ENCODE assay signal across 8 mouse cellular contexts in the genomic region with DNA sequence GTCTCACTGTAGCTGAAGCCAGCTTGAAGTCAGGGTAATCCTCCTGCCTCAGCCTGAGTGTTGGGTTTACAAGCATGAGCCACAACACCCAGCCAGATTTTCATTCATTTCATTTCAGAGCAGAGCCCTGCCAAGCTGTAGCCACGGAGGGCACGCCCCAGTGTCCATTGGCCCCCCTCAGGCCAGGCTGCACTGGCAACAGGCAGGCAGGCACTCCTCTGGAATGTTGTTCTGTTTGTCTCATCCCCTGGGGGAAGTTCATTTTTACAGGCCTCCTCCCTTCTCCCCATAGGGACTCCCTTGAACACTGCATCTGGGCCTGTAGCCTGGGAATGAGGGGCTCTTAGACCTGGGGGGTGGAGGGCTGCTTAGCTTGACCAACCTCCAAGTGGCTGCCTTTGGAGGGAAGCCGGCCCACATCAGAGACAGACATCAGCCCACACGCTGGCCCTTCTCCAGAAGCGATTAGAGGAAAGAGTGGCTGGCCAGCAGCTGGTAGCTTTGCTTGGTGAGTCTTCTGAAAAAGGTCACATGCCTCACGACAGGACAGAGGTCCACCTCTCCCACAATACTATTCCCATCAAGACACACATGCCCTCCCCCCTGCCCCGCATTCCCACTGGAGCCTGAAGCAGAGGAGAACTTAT. TPM values are rescaled to one million over a fixed set of nuclear protein-coding genes. Genes with fewer than 3 reads are reported as not detected.
A peak's percentile ranks its signal among the peaks of the same experiment; 100 is the strongest.
DNase-seq lines count a peak whose midpoint lies in the region; ATAC-seq and TF ChIP-seq lines count a peak whose summit lies in the region.

No protein-coding gene starts in this region.

- no peak overlapping the region for H3K4me2 ChIP-seq in liver, postnatal 0 days (ENCODE audit: low read depth, low read length)

- no peaks in the 10 kb centered on the region for H3K27me3 ChIP-seq in liver, postnatal 0 days (ENCODE audit: insufficient read depth, low read length)

- H3K4me1 ChIP-seq in liver, postnatal 0 days (ENCODE audit: insufficient read depth): peaks cover 64% of the 10 kb centered on the region

- peak; percentile 9; the same call in 1 of the 2 replicates for ATAC-seq in liver, postnatal 0 days

- no peak overlapping the region for H3K9ac ChIP-seq in liver, postnatal 0 days (replicated peaks)

- no peaks in the 10 kb centered on the region for H3K36me3 ChIP-seq in liver, postnatal 0 days (replicated peaks; ENCODE audit: insufficient read depth, low read length)

- H3K4me3 ChIP-seq in liver, postnatal 0 days (ENCODE audit: low read depth, low read length): no peak overlapping the region

- 48% methylated on average over 7 of the region's 7 CpGs for WGBS in liver, postnatal 0 days (ENCODE audit: insufficient replicate concordance)

- no peak for TF ChIP-seq EP300 in liver, postnatal 0 days (IDR thresholded peaks at IDR 0.05; ENCODE audit: low read depth)

- H3K27ac ChIP-seq in liver, postnatal 0 days (ENCODE audit: low read depth): peak overlapping the region; percentile 66

- no peak for TF ChIP-seq CTCF in liver, postnatal 0 days (IDR thresholded peaks at IDR 0.05; ENCODE audit: low read depth)

- H3K9me3 ChIP-seq in liver, postnatal 0 days (ENCODE audit: low read length): no peaks in the 10 kb centered on the region

- peak; percentile 72 to 75 for DNase-seq in urinary bladder, postnatal 4 days (ENCODE audit: low spot score in 2 of 2)
- DNase-seq in urinary bladder, adult 2 months (ENCODE audit: low spot score): no peak
- peak; percentile 98 for DNase-seq in heart, adult 11 months
- peak; percentile 77 for DNase-seq in kidney, adult 18-20 months
- peak; percentile 37 for DNase-seq in liver, postnatal 0 days
- peak; percentile 74 to 79 for DNase-seq in right cerebral cortex, postnatal 10 days (ENCODE audit: low spot score in 2 of 2)
- DNase-seq in embryo, embryonic 10.5 days (ENCODE audit: low spot score): no peak
- no peak for DNase-seq in embryo, embryonic 9.5 days (ENCODE audit: extremely low spot score)

RNA-seq across cellular contexts. Expression of gene Tmem184b, which starts 11.8 kb away (rescaled TPM):
- polyA plus RNA-seq in urinary bladder, adult 2 months (2012; rRNA removed): 51.5 and 68.3 TPM in 2 replicates
- polyA plus RNA-seq in liver, postnatal 0 days (2015; fragmentation: Nextera tagmentation; extraction: Ambion mirVana): 6.6 and 8.4 TPM in 2 replicates

RNA-seq across cellular contexts. Expression of gene Maff, which starts 45.1 kb away (rescaled TPM):
- 11.0 and 13.0 TPM in 2 replicates for polyA plus RNA-seq in urinary bladder, adult 2 months (2012; rRNA removed)
- polyA plus RNA-seq in liver, postnatal 0 days (2015; fragmentation: Nextera tagmentation; extraction: Ambion mirVana): 0.94 and 1.1 TPM in 2 replicates

Comparison
In these comparisons a context has a peak if more than half of its experiments do, and no peak if none do; other contexts are left out.
1. DNase-seq: peak in urinary bladder, postnatal 4 days (2 of 2), heart, adult 11 months (single experiment), kidney, adult 18-20 months (single experiment), liver, postnatal 0 days (single experiment) and right cerebral cortex, postnatal 10 days (2 of 2); none in urinary bladder, adult 2 months (single experiment), embryo, embryonic 10.5 days (single experiment) and embryo, embryonic 9.5 days (single experiment).